Mouse (Mus musculus) erythroblast, adult 5-6 weeks (primary cell): ENCODE results near the gene Etd. TPM values are rescaled to one million over a fixed set of nuclear protein-coding genes. Genes with fewer than 3 reads are reported as not detected.
"Not testable (repeated sequence)": the region's sequence is repeated elsewhere in the genome, so short reads cannot be mapped to it uniquely, and the experiment has no call there.

Source experiments
- ATAC-seq: replicated peaks from 2 replicates; pipeline ENCODE4 v1.8.0; 2016; ENCODE audit warnings: moderate number of reproducible peaks, mild to moderate bottlenecking, moderate TSS enrichment, inconsistent platforms; ENCODE audit not compliant: poor library complexity, low FRiP score, severe bottlenecking
- total RNA-seq, 2 experiments: library from RNA; stranded (forward) in 1 of 2; stranded (reverse) in 1 of 2; fragments of 150-400 nt in 1 of 2; fragments of 200-764, 138-1000 nt in 1 of 2; gene quantifications; 2 replicates each; pipeline versions ENCODE4 v1.2.3 to v1.2.4; 2015 to 2017; ENCODE audit warnings: low replicate concordance in 2 of 2

The Etd gene
- total RNA-seq (2015; ENCODE audit: low replicate concordance) (not detected in 2 replicates), total RNA-seq (2017; ENCODE audit: low replicate concordance) (not detected in 2 replicates)

- ATAC-seq: no peak
These were observed at the start of gene Etd for GRCm38 (mm10) chrX:53434618-53435017. TSS of gene Etd (plus strand) at chrX:53434918.

GRCm38 (mm10) chrX:53386362-53386761 lies 48.4 kb upstream of the Etd start:
- no peak for ATAC-seq

- no peak for ATAC-seq
These were observed 1.8 kb upstream of the Etd start for GRCm38 (mm10) chrX:53432888-53433287.

- ATAC-seq: no peak
These were observed 24.9 kb downstream of the Etd start for GRCm38 (mm10) chrX:53459573-53459972.

GRCm38 (mm10) chrX:53464194-53464593 lies 29.5 kb downstream of the Etd start:
- not testable (repeated sequence) for ATAC-seq

Other genes starting within 250 kb of the Etd start
- not detected in 2 replicates for gene Plac1, start 194.8 kb upstream of the Etd start, total RNA-seq (2015; ENCODE audit: low replicate concordance)
- 0.26 TPM in 1 of 2 replicates, not detected in the other for gene Plac1, start 194.8 kb upstream of the Etd start, total RNA-seq (2017; ENCODE audit: low replicate concordance)
- gene Fam122b, start 165.1 kb upstream of the Etd start, total RNA-seq (2015; ENCODE audit: low replicate concordance): 6.5 and 9.0 TPM in 2 replicates
- gene Fam122b, start 165.1 kb upstream of the Etd start, total RNA-seq (2017; ENCODE audit: low replicate concordance): 2.9 and 3.0 TPM in 2 replicates
- gene Fam122c, start 161.5 kb upstream of the Etd start, total RNA-seq (2015; ENCODE audit: low replicate concordance): not detected in 2 replicates
- not detected in 2 replicates for gene Fam122c, start 161.5 kb upstream of the Etd start, total RNA-seq (2017; ENCODE audit: low replicate concordance)
- gene Mospd1, start 64.4 kb upstream of the Etd start, total RNA-seq (2015; ENCODE audit: low replicate concordance): 67.1 and 79.0 TPM in 2 replicates
- gene Mospd1, start 64.4 kb upstream of the Etd start, total RNA-seq (2017; ENCODE audit: low replicate concordance): 71.8 and 76.8 TPM in 2 replicates
- not detected in 2 replicates for gene Rtl8c, start 173.1 kb downstream of the Etd start, total RNA-seq (2015; ENCODE audit: low replicate concordance)
- gene Rtl8c, start 173.1 kb downstream of the Etd start, total RNA-seq (2017; ENCODE audit: low replicate concordance): not detected in 2 replicates
- not detected in 2 replicates for gene Gm14597, start 174.1 kb downstream of the Etd start, total RNA-seq (2015; ENCODE audit: low replicate concordance)
- gene Gm14597, start 174.1 kb downstream of the Etd start, total RNA-seq (2017; ENCODE audit: low replicate concordance): not detected in 2 replicates
- gene Rtl8a, start 208.8 kb downstream of the Etd start, total RNA-seq (2015; ENCODE audit: low replicate concordance): 4.0 TPM in 1 of 2 replicates, not detected in the other
- gene Rtl8a, start 208.8 kb downstream of the Etd start, total RNA-seq (2017; ENCODE audit: low replicate concordance): 0.42 and 1.4 TPM in 2 replicates
- 2.7 and 3.5 TPM in 2 replicates for gene Rtl8b, start 235.5 kb downstream of the Etd start, total RNA-seq (2015; ENCODE audit: low replicate concordance)
- 0.42 TPM in 1 of 2 replicates, not detected in the other for gene Rtl8b, start 235.5 kb downstream of the Etd start, total RNA-seq (2017; ENCODE audit: low replicate concordance)